Mouse (Mus musculus): ENCODE results near the gene Macrod2. TPM values are rescaled to one million over a fixed set of nuclear protein-coding genes. Genes with fewer than 3 reads are reported as not detected.

Macrod2 gene
- polyA plus RNA-seq, 1 experiment = 0.95 TPM

DNA sequence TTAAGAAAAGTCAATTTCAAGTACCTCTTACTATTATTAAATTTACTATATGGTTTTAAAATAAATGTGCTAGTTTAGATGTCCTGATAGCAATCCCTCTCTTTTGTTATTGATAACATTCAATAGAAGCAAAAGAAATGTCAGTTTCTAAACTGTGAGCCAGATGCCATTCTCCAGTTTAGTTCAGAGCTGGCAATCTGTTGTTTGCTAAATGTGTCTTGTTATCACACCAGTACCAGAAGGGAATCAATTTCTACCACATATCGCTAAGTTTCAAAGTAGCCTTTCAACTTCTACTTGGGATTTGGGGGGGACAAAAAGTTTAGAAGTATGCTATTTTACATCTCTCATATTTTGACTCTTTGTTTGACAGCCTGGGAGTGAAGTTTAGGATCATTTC, 1077.7 kb downstream of the Macrod2 start:
- Histone ChIP-seq H3K4me3 (ENCODE audit: insufficient read depth, poor library complexity, severe bottlenecking) (no peak overlapping the region), H3K36me3 (ENCODE audit: control insufficient read depth, insufficient read depth) (no peaks in the 10 kb centered on the region), H3K27me3 (ENCODE audit: control insufficient read depth, insufficient read depth, insufficient read length) (no peaks in the 10 kb centered on the region), H3K79me2 (ENCODE audit: control insufficient read depth, insufficient read depth) (no peaks in the 10 kb centered on the region), H3ac (ENCODE audit: control insufficient read depth, insufficient read length, low read depth) (no peak overlapping the region), H3K79me3 (ENCODE audit: low read depth) (no peaks in the 10 kb centered on the region)
- TF ChIP-seq MYOG (IDR thresholded peaks at IDR 0.05; ENCODE audit: control insufficient read depth, extremely low read depth, insufficient read length) (no peak), CTCF (IDR thresholded peaks at IDR 0.05; ENCODE audit: control insufficient read depth, insufficient read depth, insufficient read length) (no peak), FOSL1 (IDR thresholded peaks at IDR 0.05; ENCODE audit: insufficient read depth, low read length, poor library complexity, severe bottlenecking) (no peak), USF1 (IDR thresholded peaks at IDR 0.05; ENCODE audit: low read depth) (no peak), MAX (IDR thresholded peaks at IDR 0.05) (no peak), CEBPB (IDR thresholded peaks at IDR 0.05; ENCODE audit: low read depth) (no peak), MYOD1 (IDR thresholded peaks at IDR 0.05; ENCODE audit: control insufficient read depth, insufficient read length, low read depth) (no peak)

DNA sequence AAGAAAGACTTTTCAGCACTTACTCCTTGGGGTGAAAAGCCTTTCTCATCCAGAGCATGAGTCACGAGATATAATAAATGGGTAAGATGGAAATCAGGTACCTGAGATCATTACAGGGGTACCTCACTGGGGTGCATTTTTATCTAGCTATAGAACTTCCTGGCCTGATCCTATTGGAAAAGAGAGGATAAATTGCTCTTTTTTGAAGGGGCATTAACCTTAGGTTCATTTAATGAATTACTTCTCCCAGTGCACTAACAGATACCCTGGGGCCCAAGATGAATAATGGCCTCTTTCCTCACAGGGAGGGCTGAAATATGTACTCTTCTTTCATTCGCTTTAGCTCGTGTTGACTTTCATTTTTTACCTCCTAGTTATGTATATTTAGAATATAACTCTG, 1082.5 kb downstream of the Macrod2 start:
- H3K79me3 ChIP-seq (ENCODE audit: low read depth) = no peaks in the 10 kb centered on the region
- H3K36me3 ChIP-seq (ENCODE audit: control insufficient read depth, insufficient read depth) = no peaks in the 10 kb centered on the region
- no peak overlapping the region for H3ac ChIP-seq (ENCODE audit: control insufficient read depth, insufficient read length, low read depth)
- no peaks in the 10 kb centered on the region for H3K27me3 ChIP-seq (ENCODE audit: control insufficient read depth, insufficient read depth, insufficient read length)
- TF ChIP-seq MYOG (IDR thresholded peaks at IDR 0.05; ENCODE audit: control insufficient read depth, extremely low read depth, insufficient read length) (no peak), CEBPB (IDR thresholded peaks at IDR 0.05; ENCODE audit: low read depth) (no peak), MYOD1 (IDR thresholded peaks at IDR 0.05; ENCODE audit: control insufficient read depth, insufficient read length, low read depth) (no peak), MAX (IDR thresholded peaks at IDR 0.05) (no peak), USF1 (IDR thresholded peaks at IDR 0.05; ENCODE audit: low read depth) (no peak), CTCF (IDR thresholded peaks at IDR 0.05; ENCODE audit: control insufficient read depth, insufficient read depth, insufficient read length) (no peak)
- no peaks in the 10 kb centered on the region for H3K79me2 ChIP-seq (ENCODE audit: control insufficient read depth, insufficient read depth)
- no peak overlapping the region for H3K4me3 ChIP-seq (ENCODE audit: insufficient read depth, poor library complexity, severe bottlenecking)

DNA sequence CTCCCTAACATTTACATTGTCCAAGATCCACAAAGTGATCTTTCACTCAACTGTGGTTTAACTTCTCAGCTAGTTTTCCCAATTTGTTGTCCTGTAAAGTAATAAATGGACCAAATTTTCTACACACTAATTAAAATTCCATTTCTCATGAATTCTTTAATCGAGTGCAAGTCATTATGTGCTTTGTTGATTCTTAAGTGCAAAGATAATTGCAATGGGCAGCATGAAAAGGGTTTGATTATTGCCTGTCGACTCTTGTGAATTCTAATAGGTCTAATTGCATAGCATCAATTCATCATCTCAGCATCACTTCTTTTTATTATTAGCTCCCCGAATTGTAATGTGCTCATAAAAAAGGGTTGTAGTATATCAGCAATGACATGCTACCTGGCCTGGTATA, 1095.4 kb downstream of the Macrod2 start:
- TF ChIP-seq MYOG (IDR thresholded peaks at IDR 0.05; ENCODE audit: control insufficient read depth, extremely low read depth, insufficient read length) = no peak
- Histone ChIP-seq H3K36me3 (ENCODE audit: control insufficient read depth, insufficient read depth) (no peaks in the 10 kb centered on the region), H3K4me3 (ENCODE audit: insufficient read depth, poor library complexity, severe bottlenecking) (no peak overlapping the region), H3K79me3 (ENCODE audit: low read depth) (no peaks in the 10 kb centered on the region), H3ac (ENCODE audit: control insufficient read depth, insufficient read length, low read depth) (no peak overlapping the region), H3K27me3 (ENCODE audit: control insufficient read depth, insufficient read depth, insufficient read length) (no peaks in the 10 kb centered on the region), H3K79me2 (ENCODE audit: control insufficient read depth, insufficient read depth) (no peaks in the 10 kb centered on the region)

DNA sequence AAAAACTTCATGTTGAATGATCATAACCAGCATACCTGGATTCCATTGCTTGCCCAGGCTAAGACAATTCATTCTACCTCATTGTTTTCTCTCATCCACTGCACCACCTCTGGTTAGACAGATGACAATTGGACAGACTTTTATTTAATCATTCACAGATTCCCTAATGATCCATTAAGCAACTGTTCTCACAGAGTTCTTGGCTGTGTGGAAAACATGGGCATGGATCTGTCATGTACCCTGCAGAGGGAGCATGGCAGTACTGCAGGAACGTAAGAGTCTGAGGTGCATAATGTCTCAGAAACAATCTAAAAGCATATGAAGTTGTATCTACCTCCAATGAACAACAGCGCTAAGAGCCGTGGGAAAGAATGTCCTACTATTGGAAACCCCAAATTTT, 1110.3 kb downstream of the Macrod2 start:
- H3K36me3 ChIP-seq (ENCODE audit: control insufficient read depth, insufficient read depth) = no peaks in the 10 kb centered on the region
- H3K79me3 ChIP-seq (ENCODE audit: low read depth) = no peaks in the 10 kb centered on the region
- no peak overlapping the region for H3ac ChIP-seq (ENCODE audit: control insufficient read depth, insufficient read length, low read depth)
- H3K27me3 ChIP-seq (ENCODE audit: control insufficient read depth, insufficient read depth, insufficient read length) = no peaks in the 10 kb centered on the region
- TF ChIP-seq CEBPB (IDR thresholded peaks at IDR 0.05; ENCODE audit: low read depth) (no peak), FOSL1 (IDR thresholded peaks at IDR 0.05; ENCODE audit: insufficient read depth, low read length, poor library complexity, severe bottlenecking) (no peak), CTCF (IDR thresholded peaks at IDR 0.05; ENCODE audit: control insufficient read depth, insufficient read depth, insufficient read length) (no peak), MYOD1 (IDR thresholded peaks at IDR 0.05; ENCODE audit: control insufficient read depth, insufficient read length, low read depth) (no peak), MYOG (IDR thresholded peaks at IDR 0.05; ENCODE audit: control insufficient read depth, extremely low read depth, insufficient read length) (no peak), MAX (IDR thresholded peaks at IDR 0.05) (no peak), USF1 (IDR thresholded peaks at IDR 0.05; ENCODE audit: low read depth) (no peak)
- no peak overlapping the region for H3K4me3 ChIP-seq (ENCODE audit: insufficient read depth, poor library complexity, severe bottlenecking)
- no peaks in the 10 kb centered on the region for H3K79me2 ChIP-seq (ENCODE audit: control insufficient read depth, insufficient read depth)

DNA sequence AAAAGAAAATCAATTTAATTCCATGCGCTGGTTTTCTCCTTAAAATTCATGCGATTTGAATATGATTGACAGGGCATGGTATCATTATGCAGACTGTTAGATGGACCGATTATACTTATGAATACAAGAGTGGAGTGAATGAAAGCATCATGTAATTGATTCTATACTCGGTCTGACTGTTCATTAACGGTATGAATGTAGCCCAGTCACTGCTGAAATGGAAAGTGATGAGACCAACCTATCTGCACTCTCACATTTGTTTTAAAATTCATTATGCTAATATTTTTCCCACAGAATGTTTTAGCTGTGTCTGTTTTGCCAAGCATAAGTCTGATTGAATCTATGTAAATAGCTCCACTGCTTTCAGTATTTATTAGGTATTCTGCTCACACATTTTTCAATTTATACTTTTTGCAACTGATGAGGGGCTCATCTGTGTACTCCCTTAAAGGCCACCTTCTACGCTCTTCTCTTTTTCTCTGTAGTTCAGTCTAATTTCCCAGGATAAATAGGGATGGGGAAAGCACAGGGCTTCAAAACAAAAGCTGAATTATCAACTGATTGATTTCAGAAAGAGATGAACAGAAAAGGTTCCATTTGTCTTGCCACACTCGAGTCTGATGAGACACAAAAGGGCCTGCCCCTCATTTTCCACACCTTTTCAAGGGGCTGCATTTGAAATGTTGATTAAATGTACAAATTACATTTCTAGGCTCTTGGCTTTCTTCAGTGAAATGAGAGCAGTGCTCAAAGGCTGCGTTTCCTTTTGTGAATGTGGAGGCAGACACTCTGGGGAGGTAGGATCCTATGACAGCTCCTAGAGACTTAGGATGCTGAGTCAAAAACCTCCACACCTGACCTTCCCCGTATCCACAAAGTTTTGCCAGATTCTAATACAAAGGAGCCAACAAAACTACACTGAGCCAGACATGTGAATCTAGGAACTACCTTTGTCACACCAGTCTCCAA, 1113.1 kb downstream of the Macrod2 start:
- Histone ChIP-seq H3K36me3 (ENCODE audit: control insufficient read depth, insufficient read depth) (no peaks in the 10 kb centered on the region), H3K27me3 (ENCODE audit: control insufficient read depth, insufficient read depth, insufficient read length) (no peaks in the 10 kb centered on the region), H3K79me2 (ENCODE audit: control insufficient read depth, insufficient read depth) (no peaks in the 10 kb centered on the region), H3ac (ENCODE audit: control insufficient read depth, insufficient read length, low read depth) (no peak overlapping the region), H3K79me3 (ENCODE audit: low read depth) (no peaks in the 10 kb centered on the region), H3K4me3 (ENCODE audit: insufficient read depth, poor library complexity, severe bottlenecking) (no peak overlapping the region)
- no peak for TF ChIP-seq FOSL1 (IDR thresholded peaks at IDR 0.05; ENCODE audit: insufficient read depth, low read length, poor library complexity, severe bottlenecking)
- TF ChIP-seq CEBPB (IDR thresholded peaks at IDR 0.05; ENCODE audit: low read depth) = no peak
- no peak for TF ChIP-seq CTCF (IDR thresholded peaks at IDR 0.05; ENCODE audit: control insufficient read depth, insufficient read depth, insufficient read length)
- TF ChIP-seq MAX (IDR thresholded peaks at IDR 0.05) = no peak
- no peak for TF ChIP-seq MYOD1 (IDR thresholded peaks at IDR 0.05; ENCODE audit: control insufficient read depth, insufficient read length, low read depth)
- no peak for TF ChIP-seq USF1 (IDR thresholded peaks at IDR 0.05; ENCODE audit: low read depth)
- no peak for TF ChIP-seq MYOG (IDR thresholded peaks at IDR 0.05; ENCODE audit: control insufficient read depth, extremely low read depth, insufficient read length)

DNA sequence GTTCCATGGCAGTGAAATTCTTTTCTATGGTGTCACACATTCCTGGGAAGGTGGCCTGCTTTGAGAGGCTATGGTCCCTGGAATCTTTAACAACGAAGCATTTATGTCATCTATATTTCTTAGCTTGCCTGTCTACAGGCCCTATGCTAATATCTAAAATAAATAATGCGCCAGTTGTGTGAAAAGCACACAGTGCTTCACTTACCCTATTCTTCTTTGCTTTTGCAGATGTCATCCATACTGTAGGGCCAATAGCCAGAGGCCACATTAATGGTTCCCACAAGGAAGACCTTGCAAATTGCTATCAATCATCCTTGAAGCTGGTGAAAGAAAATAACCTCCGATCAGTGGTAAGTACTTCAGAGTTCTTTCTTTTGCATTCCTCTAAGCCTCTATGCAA, 1119.9 kb downstream of the Macrod2 start:
- Histone ChIP-seq H3K36me3 (ENCODE audit: control insufficient read depth, insufficient read depth) (no peaks in the 10 kb centered on the region), H3ac (ENCODE audit: control insufficient read depth, insufficient read length, low read depth) (no peak overlapping the region), H3K4me3 (ENCODE audit: insufficient read depth, poor library complexity, severe bottlenecking) (no peak overlapping the region), H3K27me3 (ENCODE audit: control insufficient read depth, insufficient read depth, insufficient read length) (no peaks in the 10 kb centered on the region), H3K79me2 (ENCODE audit: control insufficient read depth, insufficient read depth) (no peaks in the 10 kb centered on the region), H3K79me3 (ENCODE audit: low read depth) (no peaks in the 10 kb centered on the region)
- no peak for TF ChIP-seq CTCF (IDR thresholded peaks at IDR 0.05; ENCODE audit: control insufficient read depth, insufficient read depth, insufficient read length)
- TF ChIP-seq MYOD1 (IDR thresholded peaks at IDR 0.05; ENCODE audit: control insufficient read depth, insufficient read length, low read depth) = no peak
- no peak for TF ChIP-seq USF1 (IDR thresholded peaks at IDR 0.05; ENCODE audit: low read depth)
- no peak for TF ChIP-seq MYOG (IDR thresholded peaks at IDR 0.05; ENCODE audit: control insufficient read depth, extremely low read depth, insufficient read length)
- TF ChIP-seq FOSL1 (IDR thresholded peaks at IDR 0.05; ENCODE audit: insufficient read depth, low read length, poor library complexity, severe bottlenecking) = no peak
- no peak for TF ChIP-seq CEBPB (IDR thresholded peaks at IDR 0.05; ENCODE audit: low read depth)
- no peak for TF ChIP-seq MAX (IDR thresholded peaks at IDR 0.05)

Data from C2C12 (cell line).